Mouse (Mus musculus) left cerebral cortex, postnatal 4 days (tissue): ENCODE measurements at regions not wholly inside any gene's neighbourhood (a gene's known extent, or its start where the extent isn't known, plus 50 kb on each side); places are given as distances from the start of the nearest gene placed in this dataset.
"Not testable (repeated sequence)": the region's sequence is repeated elsewhere in the genome, so short reads cannot be mapped to it uniquely, and the experiment has no call there.

Source experiments
- DNase-seq: peaks from one replicate; pipeline ENCODE4 v3.0.0-alpha.2; 2022
- intact Hi-C: fragments of 180-260 bp; cut with DNase I; formaldehyde crosslinking; loops from one replicate; pipeline ENCODE4 v1.15.1; 2025

GRCm38 (mm10) chr4:23009196-23009595 lies 521.0 kb upstream of the Pou3f2 start:
- DNase-seq, intact Hi-C loops: not testable (repeated sequence)

GRCm38 (mm10) chr4:22998994-22999393 lies 510.8 kb upstream of the Pou3f2 start:
- intact Hi-C loops, result no loop called here
- no peak for DNase-seq

GRCm38 (mm10) chr4:22997198-22997985 lies 509.2 kb upstream of the Pou3f2 start:
- intact Hi-C loops, result no loop called here
- peak; percentile 17 for DNase-seq

- intact Hi-C loops, result no loop called here
- DNase-seq, result no peak
Measured at GRCm38 (mm10) chr4:22986763-22987468, 498.8 kb upstream of the Pou3f2 start.

- peak; percentile 13 for DNase-seq
Measured at GRCm38 (mm10) chr4:22973585-22974116, 485.5 kb upstream of the Pou3f2 start.

GRCm38 (mm10) chr4:22972784-22973584 lies 484.8 kb upstream of the Pou3f2 start:
- intact Hi-C loops, result loop anchor here (5.0 kb wide), 1 partner anchor 481 kb away; no protein-coding TSS in a partner anchor
- DNase-seq, result no peak

More at GRCm38 (mm10) chr4:22973585-22974116, 485.5 kb upstream of the Pou3f2 start:
- intact Hi-C loops, result loop anchor here (5.0 kb wide), 1 partner anchor 481 kb away; no protein-coding TSS in a partner anchor

- DNase-seq, result no peak
- intact Hi-C loops, result loop anchor here (5.0 kb wide), 1 partner anchor 479 kb away; no protein-coding TSS in a partner anchor
Measured at GRCm38 (mm10) chr4:22971127-22971526, 483.0 kb upstream of the Pou3f2 start.

GRCm38 (mm10) chr4:22970495-22970894 lies 482.3 kb upstream of the Pou3f2 start:
- no peak for DNase-seq
- intact Hi-C loops, result loop anchor here (5.0 kb wide), 1 partner anchor 478 kb away; no protein-coding TSS in a partner anchor

- intact Hi-C loops, result no loop called here
Measured at GRCm38 (mm10) chr4:22949422-22949821, 461.3 kb upstream of the Pou3f2 start.

GRCm38 (mm10) chr4:22948880-22949279 lies 460.7 kb upstream of the Pou3f2 start:
- DNase-seq, result no peak
- intact Hi-C loops, result no loop called here

More at GRCm38 (mm10) chr4:22949422-22949821, 461.3 kb upstream of the Pou3f2 start:
- DNase-seq, result no peak

- intact Hi-C loops, result no loop called here
- peak; percentile 29 for DNase-seq
Measured at GRCm38 (mm10) chr4:22946788-22947406, 458.7 kb upstream of the Pou3f2 start.

- DNase-seq, result no peak
- intact Hi-C loops, result no loop called here
Measured at GRCm38 (mm10) chr4:22938302-22938701, 450.1 kb upstream of the Pou3f2 start.

GRCm38 (mm10) chr4:22924181-22924580 lies 436.0 kb upstream of the Pou3f2 start:
- DNase-seq, result no peak
- intact Hi-C loops, result no loop called here

- DNase-seq, result no peak
Measured at GRCm38 (mm10) chr4:22914886-22915285, 426.7 kb upstream of the Pou3f2 start.

GRCm38 (mm10) chr4:22892694-22893046 lies 404.5 kb upstream of the Pou3f2 start:
- DNase-seq, result no peak
- intact Hi-C loops, result no loop called here

More at GRCm38 (mm10) chr4:22914886-22915285, 426.7 kb upstream of the Pou3f2 start:
- intact Hi-C loops, result no loop called here

- DNase-seq, result no peak
- intact Hi-C loops, result no loop called here
Measured at GRCm38 (mm10) chr4:22891974-22892693, 404.0 kb upstream of the Pou3f2 start.

GRCm38 (mm10) chr4:22880692-22881091 lies 392.5 kb upstream of the Pou3f2 start:
- intact Hi-C loops, result no loop called here
- DNase-seq, result no peak

- intact Hi-C loops, result no loop called here
- no peak for DNase-seq
Measured at GRCm38 (mm10) chr4:22875392-22875791, 387.2 kb upstream of the Pou3f2 start.

- DNase-seq, result no peak
- intact Hi-C loops, result no loop called here
Measured at GRCm38 (mm10) chr4:22836124-22836445, 347.9 kb upstream of the Pou3f2 start.
